Mouse (Mus musculus): ENCODE data around the gene Herpud2. TPM values are rescaled to one million over a fixed set of nuclear protein-coding genes. Genes with fewer than 3 reads are reported as not detected.

Gene Herpud2
- 123 and 124 TPM in 2 replicates for polyA plus RNA-seq (2012; rRNA removed)

- Histone ChIP-seq H3K27me3 (ENCODE audit: control insufficient read depth, insufficient read depth, low read length) (no peaks in the 10 kb centered on the region), H3K36me3 (ENCODE audit: control insufficient read depth, insufficient read depth, low read length) (no peaks in the 10 kb centered on the region), H3K4me3 (ENCODE audit: control insufficient read depth, low read depth, low read length) (peak within 1 kb of the TSS; percentile 95), H3K4me1 (ENCODE audit: control insufficient read depth, insufficient read depth, low read length) (no peaks in the 10 kb centered on the region; the same call in 1 of the 2 replicates), H3K27ac (ENCODE audit: control insufficient read depth, insufficient read depth, low read depth, low read length) (peak within 1 kb of the TSS; percentile 97)
- TF ChIP-seq CTCF (IDR thresholded peaks at IDR 0.05; ENCODE audit: control insufficient read depth, insufficient read depth, insufficient replicate concordance, low read depth, low read length), result 0 out of 2 replicates have a peak, but pooled peaks have one; percentile 8
- TF ChIP-seq POLR2A (IDR thresholded peaks at IDR 0.05; ENCODE audit: control insufficient read depth, low read depth, low read length), result peak; percentile 89
Observed at GRCm38 (mm10) chr9:25151611-25152241, at the start of gene Herpud2. Herpud2 (minus strand) TSS chr9:25151820.

- Histone ChIP-seq H3K4me1 (ENCODE audit: control insufficient read depth, insufficient read depth, low read length) (no peaks in the 10 kb centered on the region), H3K4me3 (ENCODE audit: control insufficient read depth, low read depth, low read length) (no peak overlapping the region), H3K27ac (ENCODE audit: control insufficient read depth, insufficient read depth, low read depth, low read length) (no peak overlapping the region), H3K36me3 (ENCODE audit: control insufficient read depth, insufficient read depth, low read length) (no peaks in the 10 kb centered on the region), H3K27me3 (ENCODE audit: control insufficient read depth, insufficient read depth, low read length) (no peaks in the 10 kb centered on the region)
- no peak for TF ChIP-seq CTCF (IDR thresholded peaks at IDR 0.05; ENCODE audit: control insufficient read depth, insufficient read depth, insufficient replicate concordance, low read depth, low read length)
- no peak for TF ChIP-seq POLR2A (IDR thresholded peaks at IDR 0.05; ENCODE audit: control insufficient read depth, low read depth, low read length)
Observed at GRCm38 (mm10) chr9:25200987-25201386, 49.4 kb upstream of the Herpud2 start.

GRCm38 (mm10) chr9:25200148-25200547 is 48.5 kb upstream of the Herpud2 start:
- H3K27me3 ChIP-seq (ENCODE audit: control insufficient read depth, insufficient read depth, low read length), result no peaks in the 10 kb centered on the region
- TF ChIP-seq POLR2A (IDR thresholded peaks at IDR 0.05; ENCODE audit: control insufficient read depth, low read depth, low read length) (no peak), CTCF (IDR thresholded peaks at IDR 0.05; ENCODE audit: control insufficient read depth, insufficient read depth, insufficient replicate concordance, low read depth, low read length) (no peak)
- H3K4me3 ChIP-seq (ENCODE audit: control insufficient read depth, low read depth, low read length), result no peak overlapping the region
- no peaks in the 10 kb centered on the region for H3K4me1 ChIP-seq (ENCODE audit: control insufficient read depth, insufficient read depth, low read length)
- H3K36me3 ChIP-seq (ENCODE audit: control insufficient read depth, insufficient read depth, low read length), result no peaks in the 10 kb centered on the region
- H3K27ac ChIP-seq (ENCODE audit: control insufficient read depth, insufficient read depth, low read depth, low read length), result no peak overlapping the region

GRCm38 (mm10) chr9:25196746-25197145 is 45.1 kb upstream of the Herpud2 start:
- no peak overlapping the region for H3K4me3 ChIP-seq (ENCODE audit: control insufficient read depth, low read depth, low read length)
- TF ChIP-seq CTCF (IDR thresholded peaks at IDR 0.05; ENCODE audit: control insufficient read depth, insufficient read depth, insufficient replicate concordance, low read depth, low read length) (no peak), POLR2A (IDR thresholded peaks at IDR 0.05; ENCODE audit: control insufficient read depth, low read depth, low read length) (no peak)
- H3K4me1 ChIP-seq (ENCODE audit: control insufficient read depth, insufficient read depth, low read length), result no peaks in the 10 kb centered on the region
- H3K36me3 ChIP-seq (ENCODE audit: control insufficient read depth, insufficient read depth, low read length), result no peaks in the 10 kb centered on the region
- H3K27me3 ChIP-seq (ENCODE audit: control insufficient read depth, insufficient read depth, low read length), result no peaks in the 10 kb centered on the region
- no peak overlapping the region for H3K27ac ChIP-seq (ENCODE audit: control insufficient read depth, insufficient read depth, low read depth, low read length)

GRCm38 (mm10) chr9:25191612-25192011 is 40.0 kb upstream of the Herpud2 start:
- Histone ChIP-seq H3K36me3 (ENCODE audit: control insufficient read depth, insufficient read depth, low read length) (no peaks in the 10 kb centered on the region), H3K27me3 (ENCODE audit: control insufficient read depth, insufficient read depth, low read length) (no peaks in the 10 kb centered on the region), H3K4me1 (ENCODE audit: control insufficient read depth, insufficient read depth, low read length) (no peaks in the 10 kb centered on the region), H3K4me3 (ENCODE audit: control insufficient read depth, low read depth, low read length) (no peak overlapping the region), H3K27ac (ENCODE audit: control insufficient read depth, insufficient read depth, low read depth, low read length) (no peak overlapping the region)
- TF ChIP-seq CTCF (IDR thresholded peaks at IDR 0.05; ENCODE audit: control insufficient read depth, insufficient read depth, insufficient replicate concordance, low read depth, low read length), result no peak

GRCm38 (mm10) chr9:25186501-25186900 is 34.9 kb upstream of the Herpud2 start:
- Histone ChIP-seq H3K4me1 (ENCODE audit: control insufficient read depth, insufficient read depth, low read length) (no peaks in the 10 kb centered on the region), H3K36me3 (ENCODE audit: control insufficient read depth, insufficient read depth, low read length) (no peaks in the 10 kb centered on the region), H3K27me3 (ENCODE audit: control insufficient read depth, insufficient read depth, low read length) (no peaks in the 10 kb centered on the region), H3K4me3 (ENCODE audit: control insufficient read depth, low read depth, low read length) (no peak overlapping the region), H3K27ac (ENCODE audit: control insufficient read depth, insufficient read depth, low read depth, low read length) (no peak overlapping the region)
- no peak for TF ChIP-seq POLR2A (IDR thresholded peaks at IDR 0.05; ENCODE audit: control insufficient read depth, low read depth, low read length)
- no peak for TF ChIP-seq CTCF (IDR thresholded peaks at IDR 0.05; ENCODE audit: control insufficient read depth, insufficient read depth, insufficient replicate concordance, low read depth, low read length)

GRCm38 (mm10) chr9:25185854-25186253 is 34.2 kb upstream of the Herpud2 start:
- no peak for TF ChIP-seq POLR2A (IDR thresholded peaks at IDR 0.05; ENCODE audit: control insufficient read depth, low read depth, low read length)
- no peak for TF ChIP-seq CTCF (IDR thresholded peaks at IDR 0.05; ENCODE audit: control insufficient read depth, insufficient read depth, insufficient replicate concordance, low read depth, low read length)
- no peak overlapping the region for H3K27ac ChIP-seq (ENCODE audit: control insufficient read depth, insufficient read depth, low read depth, low read length)
- no peaks in the 10 kb centered on the region for H3K36me3 ChIP-seq (ENCODE audit: control insufficient read depth, insufficient read depth, low read length)
- H3K4me1 ChIP-seq (ENCODE audit: control insufficient read depth, insufficient read depth, low read length), result no peaks in the 10 kb centered on the region
- H3K27me3 ChIP-seq (ENCODE audit: control insufficient read depth, insufficient read depth, low read length), result no peaks in the 10 kb centered on the region
- H3K4me3 ChIP-seq (ENCODE audit: control insufficient read depth, low read depth, low read length), result no peak overlapping the region
